Mouse (Mus musculus) bone marrow, adult 2 months (tissue): ENCODE data around the gene Atp13a3.

Experiments
- CTCF ChIP-seq: fragments of 200-500 bp; IDR thresholded peaks from 2 replicates; pipeline ENCODE4 v1.5.1; 2011; ENCODE audit warnings: low read length, control low read depth; ENCODE audit not compliant: control insufficient read depth, insufficient read depth
- POLR2A ChIP-seq: fragments of 200-500 bp; IDR thresholded peaks from 2 replicates; pipeline ENCODE4 v1.6.1; 2011; ENCODE audit warnings: low read depth, mild to moderate bottlenecking, control low read depth, low read length, borderline replicate concordance; ENCODE audit not compliant: control insufficient read depth

DNA sequence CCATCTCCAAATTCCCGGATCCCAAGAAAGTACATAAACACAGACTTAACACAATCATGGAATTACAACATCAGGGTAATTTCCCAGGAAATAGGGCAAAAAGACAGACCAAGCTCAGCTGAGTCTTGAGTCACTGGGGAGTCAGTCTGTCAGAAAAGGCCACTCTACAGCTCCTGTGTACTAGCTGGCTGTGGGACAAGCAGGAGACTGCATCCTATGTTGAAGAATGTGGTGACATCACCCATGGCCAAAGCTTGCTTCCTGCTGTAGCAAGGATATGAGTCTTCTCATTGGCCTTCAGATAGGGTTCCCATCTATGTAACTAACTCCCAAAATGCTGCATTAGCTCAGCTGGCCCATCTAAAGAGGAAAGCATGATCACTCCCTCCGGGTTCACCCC, 36.7 kb upstream of the Atp13a3 start:
- TF ChIP-seq CTCF (no peak), POLR2A (no peak)
